Mouse (Mus musculus) liver, embryonic 12.5 days (tissue): ENCODE data around the gene Inf2. TPM values are rescaled to one million over a fixed set of nuclear protein-coding genes. Genes with fewer than 3 reads are reported as not detected.

Experiments used
- ATAC-seq: fragments of 200-750 bp; cut with Nextera tagmentation; 2 replicates; pipeline ENCODE4 v1.8.0; 2017; ENCODE audit warnings: moderate number of reproducible peaks, mild to moderate bottlenecking, moderate library complexity
- H3K27ac ChIP-seq: fragments of 300-500 bp; sonication (generic); 2 replicates; pipeline ENCODE4 v1.5.1; 2016; ENCODE audit warnings: mild to moderate bottlenecking
- H3K27me3 ChIP-seq: fragments of 300-500 bp; sonication (generic); replicated peaks from 2 replicates; pipeline ENCODE4 v1.6.1; 2016; ENCODE audit warnings: mild to moderate bottlenecking, moderate library complexity
- H3K36me3 ChIP-seq: fragments of 300-500 bp; sonication (generic); 2 replicates; pipeline ENCODE4 v1.6.1; 2016; ENCODE audit warnings: mild to moderate bottlenecking, moderate library complexity
- H3K4me1 ChIP-seq: fragments of 300-500 bp; sonication (generic); 2 replicates; pipeline ENCODE4 v1.6.1; 2016
- H3K4me2 ChIP-seq: fragments of 300-500 bp; sonication (generic); 2 replicates; pipeline ENCODE4 v1.6.1; 2016; ENCODE audit warnings: mild to moderate bottlenecking, moderate library complexity
- H3K4me3 ChIP-seq: fragments of 300-500 bp; sonication (generic); 2 replicates; pipeline ENCODE4 v1.5.1; 2016; ENCODE audit warnings: mild to moderate bottlenecking, moderate library complexity
- H3K9ac ChIP-seq: fragments of 300-500 bp; sonication (generic); 2 replicates; pipeline ENCODE4 v1.6.1; 2016; ENCODE audit warnings: mild to moderate bottlenecking, moderate library complexity
- H3K9me3 ChIP-seq: fragments of 300-500 bp; sonication (generic); replicated peaks from 2 replicates; pipeline ENCODE4 v1.6.1; 2016; ENCODE audit warnings: mild to moderate bottlenecking, moderate library complexity
- WGBS: fragments of 180-500 bp; shearing (Covaris S2); methylation state at CpG from one replicate; pipeline ENCODE4 v1.1.7; 2016; ENCODE audit not compliant: insufficient replicate concordance; 5-methylcytosine and 5-hydroxymethylcytosine counted together
- polyA plus RNA-seq: library from polyadenylated mRNA; unstranded; fragments of >200 nt; fragmentation: Nextera tagmentation; extraction: Ambion mirVana; gene quantifications from 2 replicates; pipeline ENCODE4 v1.2.1, GENCODE M21; 2016

Inf2 gene
- 2.2 and 2.7 TPM in 2 replicates for polyA plus RNA-seq

GRCm38 (mm10) chr12:112588426-112589256, at the start of gene Inf2:
Gene Inf2, plus strand, starts transcription at chr12:112588784.
- no peaks in the 10 kb centered on the region for H3K36me3 ChIP-seq
- ATAC-seq, result peak; percentile 84
- H3K27ac ChIP-seq, result peak within 1 kb of the TSS; percentile 69
- H3K27me3 ChIP-seq, result peaks cover 43% of the 10 kb centered on the region
- peaks cover 66% of the 10 kb centered on the region for H3K4me1 ChIP-seq
- H3K4me3 ChIP-seq, result peak within 1 kb of the TSS; percentile 59
- WGBS, result 1% methylated on average over 57 of the region's 60 CpGs
- H3K9ac ChIP-seq, result peak within 1 kb of the TSS; percentile 60
- H3K9me3 ChIP-seq, result no peaks in the 10 kb centered on the region
- H3K4me2 ChIP-seq, result peak within 1 kb of the TSS; percentile 79

- H3K4me2 ChIP-seq, result no peak overlapping the region
- H3K4me1 ChIP-seq, result 0 out of 2 replicates have a peak, but pooled peaks cover 7% of the 10 kb centered on the region
- no peaks in the 10 kb centered on the region for H3K9me3 ChIP-seq
- no peak overlapping the region for H3K9ac ChIP-seq
- H3K27ac ChIP-seq, result no peak overlapping the region
- H3K36me3 ChIP-seq, result no peaks in the 10 kb centered on the region
- no peak overlapping the region for H3K4me3 ChIP-seq
- 73% methylated on average over 7 of the region's 7 CpGs for WGBS
- ATAC-seq, result no peak
- H3K27me3 ChIP-seq, result peaks cover 32% of the 10 kb centered on the region
Measured at GRCm38 (mm10) chr12:112539466-112539965, 49.1 kb upstream of the Inf2 start.

GRCm38 (mm10) chr12:112540321-112540720, 48.3 kb upstream of the Inf2 start:
- 0 out of 2 replicates have a peak, but pooled peaks cover 7% of the 10 kb centered on the region for H3K4me1 ChIP-seq
- peaks cover 26% of the 10 kb centered on the region; the same call in 1 of the 2 replicates for H3K27me3 ChIP-seq
- no peak for ATAC-seq
- H3K9ac ChIP-seq, result no peak overlapping the region
- H3K36me3 ChIP-seq, result no peaks in the 10 kb centered on the region
- 81% methylated on average over 12 of the region's 12 CpGs for WGBS
- no peak overlapping the region for H3K4me2 ChIP-seq
- H3K4me3 ChIP-seq, result no peak overlapping the region
- no peak overlapping the region for H3K27ac ChIP-seq
- H3K9me3 ChIP-seq, result no peaks in the 10 kb centered on the region

- Histone ChIP-seq H3K9me3 (no peaks in the 10 kb centered on the region), H3K4me3 (no peak overlapping the region), H3K9ac (no peak overlapping the region), H3K4me2 (no peak overlapping the region), H3K4me1 (0 out of 2 replicates have a peak, but pooled peaks cover 7% of the 10 kb centered on the region), H3K27me3 (peaks cover 16% of the 10 kb centered on the region; the same call in 1 of the 2 replicates), H3K27ac (no peak overlapping the region), H3K36me3 (no peaks in the 10 kb centered on the region)
- ATAC-seq, result no peak
- WGBS, result 65% methylated on average over 8 of the region's 8 CpGs
Measured at GRCm38 (mm10) chr12:112541483-112542091, 47.0 kb upstream of the Inf2 start.

GRCm38 (mm10) chr12:112542257-112542919, 46.2 kb upstream of the Inf2 start:
- 65% methylated on average over 13 of the region's 13 CpGs for WGBS
- no peaks in the 10 kb centered on the region for H3K36me3 ChIP-seq
- no peak for ATAC-seq
- H3K27ac ChIP-seq, result no peak overlapping the region
- no peaks in the 10 kb centered on the region for H3K9me3 ChIP-seq
- no peak overlapping the region for H3K4me3 ChIP-seq
- 0 out of 2 replicates have a peak, but pooled peaks cover 7% of the 10 kb centered on the region for H3K4me1 ChIP-seq
- H3K27me3 ChIP-seq, result peaks cover 11% of the 10 kb centered on the region; the same call in 1 of the 2 replicates
- no peak overlapping the region for H3K4me2 ChIP-seq
- H3K9ac ChIP-seq, result no peak overlapping the region

GRCm38 (mm10) chr12:112542920-112543300, 45.7 kb upstream of the Inf2 start:
- H3K4me2 ChIP-seq, result no peak overlapping the region

GRCm38 (mm10) chr12:112543941-112544340, 44.6 kb upstream of the Inf2 start:
- ATAC-seq, result no peak
- WGBS, result 51% methylated on average over 9 of the region's 9 CpGs
- Histone ChIP-seq H3K9ac (no peak overlapping the region), H3K4me2 (no peak overlapping the region), H3K36me3 (no peaks in the 10 kb centered on the region), H3K27me3 (peaks cover 10% of the 10 kb centered on the region; the same call in 1 of the 2 replicates), H3K4me1 (0 out of 2 replicates have a peak, but pooled peaks cover 7% of the 10 kb centered on the region), H3K4me3 (no peak overlapping the region), H3K27ac (no peak overlapping the region), H3K9me3 (no peaks in the 10 kb centered on the region)

More at GRCm38 (mm10) chr12:112542920-112543300, 45.7 kb upstream of the Inf2 start:
- Histone ChIP-seq H3K27me3 (peaks cover 10% of the 10 kb centered on the region; the same call in 1 of the 2 replicates), H3K9ac (no peak overlapping the region), H3K4me3 (no peak overlapping the region), H3K36me3 (no peaks in the 10 kb centered on the region), H3K27ac (no peak overlapping the region), H3K4me1 (0 out of 2 replicates have a peak, but pooled peaks cover 7% of the 10 kb centered on the region), H3K9me3 (no peaks in the 10 kb centered on the region)
- WGBS, result 11% methylated on average over 11 of the region's 11 CpGs
- 0 out of 2 replicates have a peak, but pooled peaks have one; percentile 14 for ATAC-seq

GRCm38 (mm10) chr12:112544946-112545701, 43.5 kb upstream of the Inf2 start:
- no peak for ATAC-seq
- WGBS, result 47% methylated on average over 12 of the region's 12 CpGs
- Histone ChIP-seq H3K4me3 (no peak overlapping the region), H3K4me2 (no peak overlapping the region), H3K9ac (no peak overlapping the region), H3K4me1 (0 out of 2 replicates have a peak, but pooled peaks cover 7% of the 10 kb centered on the region), H3K36me3 (no peaks in the 10 kb centered on the region), H3K9me3 (no peaks in the 10 kb centered on the region), H3K27me3 (peaks cover 5% of the 10 kb centered on the region; the same call in 1 of the 2 replicates), H3K27ac (no peak overlapping the region)

- Histone ChIP-seq H3K36me3 (no peaks in the 10 kb centered on the region), H3K4me3 (no peak overlapping the region), H3K9ac (no peak overlapping the region), H3K4me2 (no peak overlapping the region), H3K9me3 (no peaks in the 10 kb centered on the region), H3K27ac (no peak overlapping the region), H3K27me3 (peaks cover 5% of the 10 kb centered on the region; the same call in 1 of the 2 replicates), H3K4me1 (0 out of 2 replicates have a peak, but pooled peaks cover 7% of the 10 kb centered on the region)
- no peak for ATAC-seq
- 75% methylated on average over 8 of the region's 8 CpGs for WGBS
Measured at GRCm38 (mm10) chr12:112546110-112546509, 42.5 kb upstream of the Inf2 start.

GRCm38 (mm10) chr12:112549287-112549686, 39.3 kb upstream of the Inf2 start:
- H3K4me1 ChIP-seq, result no peaks in the 10 kb centered on the region
- WGBS, result 70% methylated on average over 1 of the region's 1 CpGs

More at GRCm38 (mm10) chr12:112549287-112549686, 39.3 kb upstream of the Inf2 start:
- no peak for ATAC-seq
- Histone ChIP-seq H3K36me3 (no peaks in the 10 kb centered on the region), H3K27ac (no peak overlapping the region), H3K9me3 (no peaks in the 10 kb centered on the region), H3K9ac (no peak overlapping the region), H3K27me3 (no peaks in the 10 kb centered on the region), H3K4me2 (no peak overlapping the region), H3K4me3 (no peak overlapping the region)
